Mouse (Mus musculus) lung, embryonic 15.5 days (tissue): ENCODE measurements around the gene Mthfr. TPM values are rescaled to one million over a fixed set of nuclear protein-coding genes. Genes with fewer than 3 reads are reported as not detected.

ENCODE experiments used
- ATAC-seq: fragments of 200-750 bp; cut with Nextera tagmentation; 2 replicates; pipeline ENCODE4 v1.8.0; 2017; ENCODE audit warnings: moderate number of reproducible peaks, borderline replicate concordance; ENCODE audit not compliant: low FRiP score, low TSS enrichment; ENCODE audit errors: extremely low read depth
- H3K27ac ChIP-seq: fragments of 300-500 bp; sonication (generic); 2 replicates; pipeline ENCODE4 v1.5.1; 2015; ENCODE audit warnings: moderate library complexity, mild to moderate bottlenecking, inconsistent platforms
- H3K27me3 ChIP-seq: fragments of 300-500 bp; sonication (generic); 2 replicates; pipeline ENCODE4 v1.6.1; 2015; ENCODE audit warnings: inconsistent platforms
- H3K36me3 ChIP-seq: fragments of 300-500 bp; sonication (generic); 2 replicates; pipeline ENCODE4 v1.6.1; 2015; ENCODE audit warnings: inconsistent platforms
- H3K4me1 ChIP-seq: fragments of 300-500 bp; sonication (generic); 2 replicates; pipeline ENCODE4 v1.6.1; 2015; ENCODE audit warnings: inconsistent platforms
- H3K4me2 ChIP-seq: fragments of 300-500 bp; sonication (generic); 2 replicates; pipeline ENCODE4 v1.6.1; 2015; ENCODE audit warnings: inconsistent platforms, mild to moderate bottlenecking, moderate library complexity
- H3K4me3 ChIP-seq: fragments of 300-500 bp; sonication (generic); 2 replicates; pipeline ENCODE4 v1.5.1; 2015; ENCODE audit warnings: mild to moderate bottlenecking, inconsistent platforms
- H3K9ac ChIP-seq: fragments of 300-500 bp; sonication (generic); 2 replicates; pipeline ENCODE4 v1.6.1; 2015; ENCODE audit warnings: inconsistent platforms
- H3K9me3 ChIP-seq: fragments of 300-500 bp; sonication (generic); 2 replicates; pipeline ENCODE4 v1.6.1; 2016; ENCODE audit warnings: inconsistent platforms
- WGBS: fragments of 180-500 bp; shearing (Covaris S2); methylation state at CpG from one replicate; pipeline ENCODE4 v1.1.7; 2015; 5-methylcytosine and 5-hydroxymethylcytosine counted together
- polyA plus RNA-seq: library from polyadenylated mRNA; unstranded; fragments of >200 nt; fragmentation: Nextera tagmentation; extraction: Ambion mirVana; gene quantifications from 2 replicates; pipeline ENCODE4 v1.2.1, GENCODE M21; 2015

The Mthfr gene
- polyA plus RNA-seq, 1 experiment from 2014 or later: 21.1 TPM

- H3K9me3 ChIP-seq: no peaks in the 10 kb centered on the region
- no peak overlapping the region for H3K4me3 ChIP-seq
- no peak overlapping the region for H3K27ac ChIP-seq
- H3K4me2 ChIP-seq: no peak overlapping the region
- WGBS: 85% methylated on average over 4 of the region's 4 CpGs
- H3K36me3 ChIP-seq: peaks cover 57% of the 10 kb centered on the region
- no peak for ATAC-seq
- no peak overlapping the region for H3K9ac ChIP-seq
- peaks cover 10% of the 10 kb centered on the region for H3K4me1 ChIP-seq
- H3K27me3 ChIP-seq: no peaks in the 10 kb centered on the region
Observed at GRCm38 (mm10) chr4:148056801-148057200, 17.9 kb downstream of the Mthfr start.

- no peak for ATAC-seq
- Histone ChIP-seq H3K27me3 (no peaks in the 10 kb centered on the region), H3K36me3 (peaks cover 48% of the 10 kb centered on the region), H3K4me1 (peaks cover 10% of the 10 kb centered on the region), H3K9ac (no peak overlapping the region), H3K27ac (no peak overlapping the region), H3K4me2 (no peak overlapping the region), H3K9me3 (no peaks in the 10 kb centered on the region), H3K4me3 (no peak overlapping the region)
- WGBS: 62% methylated on average over 5 of the region's 5 CpGs
Observed at GRCm38 (mm10) chr4:148057661-148058209, 18.9 kb downstream of the Mthfr start.

DNA sequence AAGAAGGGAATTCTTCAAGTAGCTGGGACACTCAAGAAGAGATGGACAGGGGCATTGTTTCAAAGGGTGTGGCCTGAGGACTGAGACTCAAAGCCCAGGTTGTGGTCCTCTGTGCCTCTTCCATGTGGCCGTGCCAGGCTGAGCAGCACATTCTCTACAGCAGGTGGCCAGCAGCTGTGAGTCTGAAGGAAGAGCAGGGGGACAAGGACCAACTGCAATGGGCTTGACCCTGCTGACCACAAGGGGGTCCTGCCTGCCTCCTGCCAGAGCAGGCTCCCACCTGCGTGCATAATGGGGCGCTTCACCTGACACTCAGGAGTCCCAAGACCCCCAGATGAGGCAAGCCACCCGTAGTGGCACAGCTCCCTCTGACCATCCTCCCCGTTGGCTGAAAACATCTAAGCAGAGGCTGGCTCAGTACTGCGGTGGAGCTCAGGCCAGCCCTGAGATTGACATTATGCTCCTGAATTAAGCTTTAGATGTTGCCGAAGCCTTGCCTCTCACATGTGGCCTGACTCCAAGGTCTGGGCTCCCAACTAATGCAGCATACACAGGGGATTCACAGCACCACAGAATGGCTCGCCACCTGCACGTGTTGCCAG is 19.4 kb downstream of the Mthfr start:
- Histone ChIP-seq H3K4me1 (peaks cover 10% of the 10 kb centered on the region), H3K27ac (no peak overlapping the region), H3K27me3 (no peaks in the 10 kb centered on the region), H3K9ac (no peak overlapping the region), H3K4me3 (no peak overlapping the region), H3K9me3 (no peaks in the 10 kb centered on the region), H3K36me3 (peaks cover 42% of the 10 kb centered on the region), H3K4me2 (no peak overlapping the region)
- ATAC-seq: no peak
- WGBS: 86% methylated on average over 9 of the region's 9 CpGs

- no peak overlapping the region for H3K4me2 ChIP-seq
- WGBS: 81% methylated on average over 6 of the region's 6 CpGs
- H3K9me3 ChIP-seq: no peaks in the 10 kb centered on the region
- peaks cover 35% of the 10 kb centered on the region for H3K36me3 ChIP-seq
- peaks cover 10% of the 10 kb centered on the region for H3K4me1 ChIP-seq
- no peak for ATAC-seq
- H3K4me3 ChIP-seq: no peak overlapping the region
- H3K27ac ChIP-seq: no peak overlapping the region
- H3K27me3 ChIP-seq: no peaks in the 10 kb centered on the region
- H3K9ac ChIP-seq: no peak overlapping the region
Observed at GRCm38 (mm10) chr4:148058993-148059392, 20.1 kb downstream of the Mthfr start.

DNA sequence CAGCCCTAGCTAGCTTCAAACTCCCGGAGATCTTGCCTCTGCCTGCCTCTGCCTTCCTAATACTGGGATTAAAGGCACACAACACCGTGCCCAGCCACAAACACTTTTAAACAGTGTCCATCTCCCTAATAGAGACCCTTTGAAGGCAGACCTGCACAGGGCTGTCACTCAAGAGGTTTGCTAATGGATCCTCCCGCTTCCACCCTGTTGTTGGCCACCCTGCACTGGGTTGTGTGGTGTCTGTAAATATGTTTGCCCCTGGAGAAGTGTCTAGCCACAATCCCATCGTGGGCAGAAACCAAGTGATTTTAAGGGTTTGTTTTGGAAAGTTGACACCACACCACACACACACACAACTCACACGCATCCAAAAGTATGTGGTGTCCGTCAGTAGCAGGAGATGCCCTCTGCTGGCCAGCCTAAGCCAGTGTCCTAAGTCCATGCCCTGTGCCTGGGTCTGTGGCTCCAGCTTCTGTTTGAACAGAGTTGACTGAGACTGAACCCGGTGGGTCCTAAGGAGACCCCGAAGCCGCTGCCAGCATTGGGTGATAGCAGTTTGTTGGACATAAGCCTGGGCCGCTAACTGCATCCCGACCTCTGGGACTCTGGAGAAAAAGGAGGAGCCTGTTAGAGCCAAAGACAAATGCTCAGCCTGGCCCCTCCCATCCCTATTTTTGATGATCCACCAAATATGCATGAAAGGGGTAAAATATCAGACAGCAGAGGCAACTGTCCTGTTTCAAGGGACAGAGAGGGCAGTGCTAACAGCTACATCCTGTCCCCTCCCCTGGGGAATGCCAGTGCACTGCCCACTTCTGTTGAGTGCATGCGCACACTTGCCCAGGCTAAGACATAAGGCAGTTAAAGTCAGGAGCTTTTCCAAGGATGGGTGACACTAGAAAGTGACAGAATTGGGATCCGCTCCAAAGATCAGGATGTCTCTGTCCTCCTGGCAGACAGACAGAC is 21.5 kb downstream of the Mthfr start:
- peak; percentile 72; the same call in 1 of the 2 replicates for ATAC-seq
- peaks cover 27% of the 10 kb centered on the region for H3K36me3 ChIP-seq
- 32% methylated on average over 13 of the region's 13 CpGs for WGBS
- H3K9ac ChIP-seq: no peak overlapping the region
- no peak overlapping the region for H3K4me3 ChIP-seq
- no peak overlapping the region for H3K27ac ChIP-seq
- H3K27me3 ChIP-seq: no peaks in the 10 kb centered on the region
- no peaks in the 10 kb centered on the region for H3K9me3 ChIP-seq
- peaks cover 10% of the 10 kb centered on the region for H3K4me1 ChIP-seq
- no peak overlapping the region for H3K4me2 ChIP-seq

- Histone ChIP-seq H3K9me3 (no peaks in the 10 kb centered on the region), H3K27me3 (no peaks in the 10 kb centered on the region), H3K36me3 (peaks cover 21% of the 10 kb centered on the region), H3K27ac (no peak overlapping the region), H3K4me2 (no peak overlapping the region), H3K4me3 (no peak overlapping the region), H3K9ac (no peak overlapping the region), H3K4me1 (peaks cover 10% of the 10 kb centered on the region)
- WGBS: 82% methylated on average over 9 of the region's 9 CpGs
- no peak for ATAC-seq
Observed at GRCm38 (mm10) chr4:148061086-148061480, 22.2 kb downstream of the Mthfr start.

GRCm38 (mm10) chr4:148065702-148066400 is 27.0 kb downstream of the Mthfr start:
- H3K4me2 ChIP-seq: no peak overlapping the region
- H3K27ac ChIP-seq: no peak overlapping the region
- H3K27me3 ChIP-seq: no peaks in the 10 kb centered on the region
- ATAC-seq: no peak
- no peak overlapping the region for H3K9ac ChIP-seq
- 39% methylated on average over 6 of the region's 6 CpGs for WGBS
- no peaks in the 10 kb centered on the region for H3K36me3 ChIP-seq
- H3K9me3 ChIP-seq: no peaks in the 10 kb centered on the region
- no peak overlapping the region for H3K4me3 ChIP-seq
- no peaks in the 10 kb centered on the region for H3K4me1 ChIP-seq

GRCm38 (mm10) chr4:148066401-148066744 is 27.5 kb downstream of the Mthfr start:
- ATAC-seq: no peak
- WGBS: 52% methylated on average over 9 of the region's 9 CpGs
- no peak overlapping the region for H3K27ac ChIP-seq

GRCm38 (mm10) chr4:148067346-148067745 is 28.5 kb downstream of the Mthfr start:
- no peak overlapping the region for H3K4me3 ChIP-seq
- H3K9ac ChIP-seq: no peak overlapping the region
- no peaks in the 10 kb centered on the region for H3K36me3 ChIP-seq
- no peak overlapping the region for H3K4me2 ChIP-seq
- no peaks in the 10 kb centered on the region for H3K9me3 ChIP-seq
- no peaks in the 10 kb centered on the region for H3K27me3 ChIP-seq
- H3K27ac ChIP-seq: no peak overlapping the region
- WGBS: 84% methylated on average over 8 of the region's 8 CpGs
- ATAC-seq: no peak
- H3K4me1 ChIP-seq: no peaks in the 10 kb centered on the region

More at GRCm38 (mm10) chr4:148066401-148066744, 27.5 kb downstream of the Mthfr start:
- Histone ChIP-seq H3K4me3 (no peak overlapping the region), H3K4me2 (no peak overlapping the region), H3K4me1 (no peaks in the 10 kb centered on the region), H3K27me3 (no peaks in the 10 kb centered on the region), H3K9ac (no peak overlapping the region), H3K36me3 (no peaks in the 10 kb centered on the region), H3K9me3 (no peaks in the 10 kb centered on the region)

DNA sequence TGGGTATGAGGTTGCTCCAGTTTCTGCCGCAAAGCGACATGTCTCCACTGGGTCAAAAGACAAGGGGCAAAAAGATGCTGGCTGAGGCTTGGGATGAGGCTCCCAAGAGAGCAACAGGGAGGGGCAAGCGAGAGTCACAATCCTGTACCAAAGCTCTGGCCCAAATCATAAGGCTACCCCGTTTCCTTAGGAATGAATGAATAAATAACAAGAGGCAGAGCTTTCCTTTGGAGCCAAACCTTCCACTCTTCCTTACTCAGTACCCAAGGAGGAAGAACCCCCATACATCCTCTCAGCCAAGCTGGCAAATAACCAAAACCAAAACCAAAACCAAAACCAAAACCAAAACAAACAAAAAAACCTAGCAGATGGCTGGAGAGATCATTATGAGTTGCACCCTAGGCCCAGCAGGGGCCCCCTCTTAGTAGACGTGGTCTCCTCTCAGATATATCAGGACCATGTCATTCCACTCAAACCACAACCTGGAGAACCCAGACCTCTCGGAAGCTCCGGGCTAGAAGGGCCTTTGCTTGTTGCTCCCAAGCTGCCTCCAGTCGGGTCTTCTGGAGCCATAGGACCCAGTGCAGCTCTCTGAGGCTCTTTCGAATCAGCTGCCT is 30.8 kb downstream of the Mthfr start:
- no peak for ATAC-seq
- Histone ChIP-seq H3K36me3 (no peaks in the 10 kb centered on the region), H3K27me3 (no peaks in the 10 kb centered on the region), H3K27ac (no peak overlapping the region), H3K4me1 (no peaks in the 10 kb centered on the region; the same call in 1 of the 2 replicates), H3K4me3 (no peak overlapping the region), H3K9ac (no peak overlapping the region), H3K4me2 (no peak overlapping the region), H3K9me3 (no peaks in the 10 kb centered on the region)
- WGBS: 73% methylated on average over 9 of the region's 9 CpGs

GRCm38 (mm10) chr4:148071508-148071907 is 32.6 kb downstream of the Mthfr start:
- no peaks in the 10 kb centered on the region for H3K36me3 ChIP-seq
- H3K9ac ChIP-seq: no peak overlapping the region
- 52% methylated on average over 5 of the region's 5 CpGs for WGBS
- no peak overlapping the region for H3K4me3 ChIP-seq
- no peak overlapping the region for H3K27ac ChIP-seq
- H3K9me3 ChIP-seq: no peaks in the 10 kb centered on the region
- H3K4me1 ChIP-seq: no peaks in the 10 kb centered on the region; the same call in 1 of the 2 replicates
- H3K27me3 ChIP-seq: no peaks in the 10 kb centered on the region
- H3K4me2 ChIP-seq: no peak overlapping the region
- ATAC-seq: no peak
